Mouse (Mus musculus): ENCODE results near the gene Hand2. TPM values are rescaled to one million over a fixed set of nuclear protein-coding genes. Genes with fewer than 3 reads are reported as not detected.
A peak's percentile ranks its signal among the peaks of the same experiment; 100 is the strongest.

Gene Hand2
- polyA plus RNA-seq, 1 experiment from 2014 or later, result 0.12 TPM

- ATAC-seq (no peak), DNase-seq (ENCODE audit: low spot score) (no peak)
- H3K4me3 ChIP-seq (ENCODE audit: low read depth, low read length), result no peak overlapping the region
- H3K9ac ChIP-seq (replicated peaks; ENCODE audit: low read depth), result no peak overlapping the region
- 22% methylated on average over 1 of the region's 1 CpGs for WGBS
- no peak overlapping the region for H3K4me2 ChIP-seq (replicated peaks; ENCODE audit: low read depth, low read length)
- no peaks in the 10 kb centered on the region for H3K36me3 ChIP-seq (ENCODE audit: insufficient read depth, low read length)
- TF ChIP-seq EP300 (IDR thresholded peaks at IDR 0.05) (no peak), CTCF (IDR thresholded peaks at IDR 0.05) (no peak)
- peaks cover 47% of the 10 kb centered on the region for H3K27me3 ChIP-seq (replicated peaks; ENCODE audit: insufficient read depth, low read length)
- no peaks in the 10 kb centered on the region for H3K9me3 ChIP-seq (ENCODE audit: low read length)
- H3K4me1 ChIP-seq (ENCODE audit: insufficient read depth, low read depth, low read length), result no peaks in the 10 kb centered on the region
- no peak overlapping the region for H3K27ac ChIP-seq (ENCODE audit: low read length)
These were observed 10.8 kb upstream of the Hand2 start for GRCm38 (mm10) chr8:57309844-57310485.

DNA sequence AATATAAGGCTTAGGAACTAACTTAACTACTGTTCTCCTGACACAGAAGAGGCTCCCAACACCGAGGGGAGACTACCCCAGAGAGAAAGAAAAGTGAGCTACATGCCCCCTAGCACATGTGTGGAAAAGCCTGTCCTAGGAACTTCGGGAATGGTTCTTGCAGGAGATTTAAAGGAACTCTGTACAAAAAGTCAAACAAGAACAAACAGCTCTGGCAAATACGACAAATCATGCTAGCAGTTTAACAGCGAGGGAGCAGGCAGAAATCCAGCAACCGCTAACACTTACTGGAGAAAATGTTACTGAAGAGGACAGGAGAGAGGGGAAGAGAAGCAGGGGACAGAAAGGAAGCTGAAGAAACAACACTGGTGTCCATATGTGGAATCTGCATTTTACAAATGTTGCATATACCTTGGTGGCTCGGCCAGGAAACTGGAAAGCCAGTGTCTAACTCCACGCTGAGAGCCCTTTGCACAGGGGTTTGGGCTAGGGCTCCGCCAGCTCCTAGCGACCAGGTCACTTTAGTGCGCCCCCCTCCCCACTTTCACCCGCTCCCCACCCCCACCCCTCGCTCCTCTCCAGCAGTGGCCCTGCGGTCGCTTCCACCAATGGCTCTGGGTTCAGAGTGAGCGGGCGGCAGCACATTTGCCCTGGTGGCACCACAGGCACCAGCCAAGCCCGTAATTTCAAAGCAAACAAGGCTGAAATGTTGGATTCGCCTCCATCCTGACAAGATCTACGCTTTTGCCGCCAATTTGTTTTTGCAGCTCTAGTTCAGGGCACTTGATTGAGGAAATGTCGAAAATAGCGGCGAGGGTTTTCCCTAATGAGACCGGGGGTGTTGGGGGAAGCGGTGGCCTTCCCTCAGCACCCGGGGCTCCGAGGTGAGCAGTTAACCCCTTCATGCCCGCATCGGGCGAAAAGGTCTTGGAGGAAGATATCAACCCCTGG lies 8.5 kb upstream of the Hand2 start:
- Histone ChIP-seq H3K27ac (ENCODE audit: low read length) (no peak overlapping the region), H3K9ac (replicated peaks; ENCODE audit: low read depth) (no peak overlapping the region), H3K4me3 (ENCODE audit: low read depth, low read length) (peak overlapping the region; percentile 17; the same call in 1 of the 2 replicates), H3K27me3 (replicated peaks; ENCODE audit: insufficient read depth, low read length) (peaks cover 58% of the 10 kb centered on the region), H3K36me3 (ENCODE audit: insufficient read depth, low read length) (no peaks in the 10 kb centered on the region), H3K4me2 (replicated peaks; ENCODE audit: low read depth, low read length) (no peak overlapping the region), H3K9me3 (ENCODE audit: low read length) (no peaks in the 10 kb centered on the region), H3K4me1 (ENCODE audit: insufficient read depth, low read depth, low read length) (no peaks in the 10 kb centered on the region)
- no peak for TF ChIP-seq EP300 (IDR thresholded peaks at IDR 0.05)
- no peak for TF ChIP-seq CTCF (IDR thresholded peaks at IDR 0.05)
- DNase-seq (ENCODE audit: low spot score) (peak; percentile 15), ATAC-seq (no peak)
- whole genome bisulfite sequencing, result 1% methylated on average over 30 of the region's 30 CpGs

GRCm38 (mm10) chr8:57313583-57313982 lies 7.2 kb upstream of the Hand2 start:
- no peak overlapping the region for H3K4me3 ChIP-seq (ENCODE audit: low read depth, low read length)
- ATAC-seq (no peak), DNase-seq (ENCODE audit: low spot score) (no peak)
- no peaks in the 10 kb centered on the region for H3K36me3 ChIP-seq (ENCODE audit: insufficient read depth, low read length)
- H3K9me3 ChIP-seq (ENCODE audit: low read length), result no peaks in the 10 kb centered on the region
- WGBS, result 8% methylated on average over 10 of the region's 10 CpGs
- no peaks in the 10 kb centered on the region for H3K4me1 ChIP-seq (ENCODE audit: insufficient read depth, low read depth, low read length)
- no peak overlapping the region for H3K27ac ChIP-seq (ENCODE audit: low read length)
- H3K9ac ChIP-seq (replicated peaks; ENCODE audit: low read depth), result no peak overlapping the region
- no peak overlapping the region for H3K4me2 ChIP-seq (replicated peaks; ENCODE audit: low read depth, low read length)
- H3K27me3 ChIP-seq (replicated peaks; ENCODE audit: insufficient read depth, low read length), result peaks cover 61% of the 10 kb centered on the region
- TF ChIP-seq EP300 (IDR thresholded peaks at IDR 0.05) (no peak), CTCF (IDR thresholded peaks at IDR 0.05) (no peak)

DNA sequence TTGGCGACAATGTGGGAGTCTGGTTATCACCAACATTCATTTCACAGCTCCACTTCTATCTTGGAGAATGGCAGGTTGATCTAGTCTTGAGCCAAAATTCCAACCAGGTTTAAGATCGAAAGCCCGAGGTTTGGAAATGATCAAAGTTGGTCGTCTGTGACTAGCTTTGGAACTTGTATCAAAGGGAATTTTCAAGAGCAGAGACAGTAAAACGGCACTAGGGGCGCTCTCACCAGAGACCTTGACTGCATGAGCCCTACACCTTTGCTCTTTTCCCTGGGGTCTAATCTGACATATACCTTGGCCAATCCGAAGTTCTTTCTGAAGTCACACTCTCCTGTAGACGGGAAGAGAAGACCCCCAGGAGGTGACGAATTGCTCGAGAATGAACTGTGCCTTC lies 6.6 kb upstream of the Hand2 start:
- Histone ChIP-seq H3K4me1 (ENCODE audit: insufficient read depth, low read depth, low read length) (no peaks in the 10 kb centered on the region), H3K27me3 (replicated peaks; ENCODE audit: insufficient read depth, low read length) (peaks cover 63% of the 10 kb centered on the region), H3K36me3 (ENCODE audit: insufficient read depth, low read length) (no peaks in the 10 kb centered on the region), H3K4me2 (replicated peaks; ENCODE audit: low read depth, low read length) (no peak overlapping the region), H3K4me3 (ENCODE audit: low read depth, low read length) (no peak overlapping the region), H3K9me3 (ENCODE audit: low read length) (no peaks in the 10 kb centered on the region), H3K27ac (ENCODE audit: low read length) (no peak overlapping the region), H3K9ac (replicated peaks; ENCODE audit: low read depth) (no peak overlapping the region)
- ATAC-seq (no peak), DNase-seq (ENCODE audit: low spot score) (no peak)
- WGBS, result 2% methylated on average over 10 of the region's 10 CpGs
- no peak for TF ChIP-seq EP300 (IDR thresholded peaks at IDR 0.05)
- TF ChIP-seq CTCF (IDR thresholded peaks at IDR 0.05), result peak; percentile 44

- ATAC-seq (no peak), DNase-seq (ENCODE audit: low spot score) (no peak)
- Histone ChIP-seq H3K36me3 (ENCODE audit: insufficient read depth, low read length) (no peaks in the 10 kb centered on the region), H3K27ac (ENCODE audit: low read length) (no peak overlapping the region), H3K4me2 (replicated peaks; ENCODE audit: low read depth, low read length) (no peak overlapping the region), H3K4me3 (ENCODE audit: low read depth, low read length) (no peak overlapping the region), H3K27me3 (replicated peaks; ENCODE audit: insufficient read depth, low read length) (peaks cover 74% of the 10 kb centered on the region), H3K4me1 (ENCODE audit: insufficient read depth, low read depth, low read length) (no peaks in the 10 kb centered on the region), H3K9me3 (ENCODE audit: low read length) (no peaks in the 10 kb centered on the region), H3K9ac (replicated peaks; ENCODE audit: low read depth) (no peak overlapping the region)
- WGBS, result 5% methylated on average over 3 of the region's 3 CpGs
- TF ChIP-seq CTCF (IDR thresholded peaks at IDR 0.05) (no peak), EP300 (IDR thresholded peaks at IDR 0.05) (no peak)
These were observed 5.3 kb upstream of the Hand2 start for GRCm38 (mm10) chr8:57315471-57315870.

GRCm38 (mm10) chr8:57317107-57317506 lies 3.7 kb upstream of the Hand2 start:
- Histone ChIP-seq H3K4me2 (replicated peaks; ENCODE audit: low read depth, low read length) (no peak overlapping the region), H3K4me1 (ENCODE audit: insufficient read depth, low read depth, low read length) (peaks cover 3% of the 10 kb centered on the region; the same call in 1 of the 2 replicates), H3K27me3 (replicated peaks; ENCODE audit: insufficient read depth, low read length) (peaks cover 79% of the 10 kb centered on the region), H3K9ac (replicated peaks; ENCODE audit: low read depth) (no peak overlapping the region), H3K36me3 (ENCODE audit: insufficient read depth, low read length) (no peaks in the 10 kb centered on the region), H3K27ac (ENCODE audit: low read length) (no peak overlapping the region), H3K4me3 (ENCODE audit: low read depth, low read length) (no peak overlapping the region), H3K9me3 (ENCODE audit: low read length) (no peaks in the 10 kb centered on the region)
- no peak for DNase-seq (ENCODE audit: low spot score)
- no peak for ATAC-seq
- TF ChIP-seq CTCF (IDR thresholded peaks at IDR 0.05) (no peak), EP300 (IDR thresholded peaks at IDR 0.05) (no peak)
